Mouse (Mus musculus): ENCODE data around the gene Spock1. TPM values are rescaled to one million over a fixed set of nuclear protein-coding genes. Genes with fewer than 3 reads are reported as not detected.
"Not testable (repeated sequence)": the region's sequence is repeated elsewhere in the genome, so short reads cannot be mapped to it uniquely, and the experiment has no call there.

The Spock1 gene
- total RNA-seq, 1 experiment from 2014 or later = not detected

- no peak for ATAC-seq (ENCODE audit: extremely low read depth, insufficient number of reproducible peaks, low FRiP score, poor library complexity, severe bottlenecking)
These were observed 270.5 kb downstream of the Spock1 start for GRCm38 (mm10) chr13:57637606-57638132.

GRCm38 (mm10) chr13:57637080-57637572, 271.0 kb downstream of the Spock1 start:
- no peak for ATAC-seq (ENCODE audit: extremely low read depth, insufficient number of reproducible peaks, low FRiP score, poor library complexity, severe bottlenecking)

- no peak for ATAC-seq (ENCODE audit: extremely low read depth, insufficient number of reproducible peaks, low FRiP score, poor library complexity, severe bottlenecking)
These were observed 271.7 kb downstream of the Spock1 start for GRCm38 (mm10) chr13:57636196-57637015.

GRCm38 (mm10) chr13:57630532-57630931, 277.6 kb downstream of the Spock1 start:
- no peak for ATAC-seq (ENCODE audit: extremely low read depth, insufficient number of reproducible peaks, low FRiP score, poor library complexity, severe bottlenecking)

- ATAC-seq (ENCODE audit: extremely low read depth, insufficient number of reproducible peaks, low FRiP score, poor library complexity, severe bottlenecking) = no peak
These were observed 279.9 kb downstream of the Spock1 start for GRCm38 (mm10) chr13:57628218-57628617.

GRCm38 (mm10) chr13:57626434-57626833, 281.7 kb downstream of the Spock1 start:
- ATAC-seq (ENCODE audit: extremely low read depth, insufficient number of reproducible peaks, low FRiP score, poor library complexity, severe bottlenecking) = no peak

GRCm38 (mm10) chr13:57623909-57624481, 284.1 kb downstream of the Spock1 start:
- ATAC-seq (ENCODE audit: extremely low read depth, insufficient number of reproducible peaks, low FRiP score, poor library complexity, severe bottlenecking) = no peak

- no peak for ATAC-seq (ENCODE audit: extremely low read depth, insufficient number of reproducible peaks, low FRiP score, poor library complexity, severe bottlenecking)
These were observed 288.9 kb downstream of the Spock1 start for GRCm38 (mm10) chr13:57619079-57619768.

GRCm38 (mm10) chr13:57611326-57612171, 296.6 kb downstream of the Spock1 start:
- no peak for ATAC-seq (ENCODE audit: extremely low read depth, insufficient number of reproducible peaks, low FRiP score, poor library complexity, severe bottlenecking)

GRCm38 (mm10) chr13:57609946-57610345, 298.2 kb downstream of the Spock1 start:
- ATAC-seq (ENCODE audit: extremely low read depth, insufficient number of reproducible peaks, low FRiP score, poor library complexity, severe bottlenecking) = no peak

- ATAC-seq (ENCODE audit: extremely low read depth, insufficient number of reproducible peaks, low FRiP score, poor library complexity, severe bottlenecking) = no peak
These were observed 303.7 kb downstream of the Spock1 start for GRCm38 (mm10) chr13:57604437-57604836.

GRCm38 (mm10) chr13:57603226-57603625, 304.9 kb downstream of the Spock1 start:
- ATAC-seq (ENCODE audit: extremely low read depth, insufficient number of reproducible peaks, low FRiP score, poor library complexity, severe bottlenecking) = no peak

- no peak for ATAC-seq (ENCODE audit: extremely low read depth, insufficient number of reproducible peaks, low FRiP score, poor library complexity, severe bottlenecking)
These were observed 312.4 kb downstream of the Spock1 start for GRCm38 (mm10) chr13:57595761-57596051.

- no peak for ATAC-seq (ENCODE audit: extremely low read depth, insufficient number of reproducible peaks, low FRiP score, poor library complexity, severe bottlenecking)
These were observed 312.9 kb downstream of the Spock1 start for GRCm38 (mm10) chr13:57595032-57595760.

- not testable (repeated sequence) for ATAC-seq (ENCODE audit: extremely low read depth, insufficient number of reproducible peaks, low FRiP score, poor library complexity, severe bottlenecking)
These were observed 318.7 kb downstream of the Spock1 start for GRCm38 (mm10) chr13:57589338-57589914.

- no peak for ATAC-seq (ENCODE audit: extremely low read depth, insufficient number of reproducible peaks, low FRiP score, poor library complexity, severe bottlenecking)
These were observed 319.4 kb downstream of the Spock1 start for GRCm38 (mm10) chr13:57588558-57589273.

GRCm38 (mm10) chr13:57585131-57585530, 323.0 kb downstream of the Spock1 start:
- no peak for ATAC-seq (ENCODE audit: extremely low read depth, insufficient number of reproducible peaks, low FRiP score, poor library complexity, severe bottlenecking)

Measured in neutrophil, adult 5-6 weeks (primary cell).